Mouse (Mus musculus): ENCODE results near the gene Ngf. TPM values are rescaled to one million over a fixed set of nuclear protein-coding genes. Genes with fewer than 3 reads are reported as not detected.

Ngf gene
- polyA plus RNA-seq, 1 experiment from 2014 or later, result 6.7 TPM

DNA sequence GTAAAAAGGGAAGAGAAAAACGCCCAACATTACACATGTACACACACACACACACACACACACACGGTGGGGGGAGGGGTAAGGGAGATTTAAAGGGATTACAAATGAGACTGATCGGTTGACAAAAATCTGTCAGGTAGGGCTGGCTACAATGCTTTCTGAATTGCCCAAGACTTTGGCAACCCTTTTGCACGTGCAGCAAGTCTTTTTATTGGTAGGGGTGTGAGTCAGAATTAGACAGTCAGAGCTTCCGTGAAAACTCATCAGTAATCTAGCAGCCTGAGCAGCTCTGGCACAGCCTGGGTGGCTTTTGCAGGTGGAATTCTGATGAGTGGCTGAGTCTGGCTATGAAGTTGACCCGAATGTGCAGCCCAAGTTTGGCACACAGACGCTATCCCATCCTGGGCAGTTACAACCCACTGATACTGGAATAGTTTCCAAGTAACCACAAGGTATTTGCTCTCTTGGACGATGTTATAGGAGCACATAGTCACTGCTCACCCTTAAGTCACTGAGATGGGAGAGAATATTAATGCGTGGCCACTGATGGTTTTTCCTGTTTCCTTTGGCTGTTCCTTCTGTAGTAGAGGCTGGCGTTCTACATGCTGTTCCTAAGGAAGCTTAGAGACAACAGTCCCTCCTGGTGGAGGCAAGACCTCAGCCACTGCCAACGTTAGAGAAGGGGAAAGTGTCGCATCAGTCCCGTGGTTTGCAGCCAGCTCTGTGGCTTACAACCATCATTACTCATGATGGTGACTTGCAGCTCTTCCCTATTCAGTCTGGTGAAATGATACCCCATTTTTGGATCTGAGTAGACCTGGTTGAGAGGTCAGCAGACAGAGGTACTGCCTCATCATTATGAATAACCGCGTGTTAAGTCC is 4.8 kb downstream of the Ngf start:
- H3K27me3 ChIP-seq, result peaks cover 10% of the 10 kb centered on the region
- WGBS, result 78% methylated on average over 15 of the region's 15 CpGs
- H3K9ac ChIP-seq, result no peak overlapping the region
- H3K4me1 ChIP-seq, result peaks cover 23% of the 10 kb centered on the region
- ATAC-seq (ENCODE audit: insufficient number of reproducible peaks, insufficient read depth, low FRiP score, low TSS enrichment), result no peak
- no peaks in the 10 kb centered on the region for H3K9me3 ChIP-seq
- no peaks in the 10 kb centered on the region for H3K36me3 ChIP-seq
- no peak overlapping the region for H3K27ac ChIP-seq
- no peak overlapping the region for H3K4me3 ChIP-seq
- H3K4me2 ChIP-seq (replicated peaks), result no peak overlapping the region

DNA sequence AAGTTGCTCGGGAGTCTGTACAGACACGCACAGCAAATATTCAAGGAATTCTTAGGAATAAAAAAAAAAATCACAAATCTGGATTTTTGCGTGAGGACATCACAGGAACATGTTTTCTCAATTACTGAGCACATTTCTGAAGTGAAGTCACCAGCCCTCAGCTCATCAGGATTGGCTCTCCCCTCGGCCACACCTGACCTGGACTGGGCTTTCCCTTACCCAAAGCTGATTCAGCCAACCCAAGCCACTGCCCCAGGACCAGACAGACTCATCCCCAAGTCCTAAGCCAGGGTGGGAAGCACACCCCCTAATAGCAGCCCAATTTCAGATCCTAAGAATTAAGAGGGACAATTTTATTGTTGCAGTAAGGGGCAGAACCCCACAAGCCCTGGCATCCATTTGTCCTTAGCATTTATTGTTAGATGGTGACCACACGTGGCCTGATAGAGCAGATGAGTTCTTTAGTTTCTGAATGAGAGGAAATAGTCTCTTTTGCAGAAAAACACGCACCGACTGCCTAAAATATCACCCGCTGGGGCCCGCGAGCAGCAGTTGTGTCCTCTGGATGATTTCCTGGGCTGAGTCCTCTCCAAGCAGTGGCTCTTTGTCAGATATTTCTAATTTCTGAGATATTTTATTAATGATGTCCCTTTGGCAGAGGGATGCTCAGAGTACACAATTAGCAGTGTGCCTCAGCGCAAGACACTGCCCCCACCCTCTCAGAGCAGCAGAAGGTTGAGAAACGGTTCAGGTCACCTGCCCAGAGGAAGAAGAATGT is 8.4 kb downstream of the Ngf start:
- H3K9ac ChIP-seq, result no peak overlapping the region
- H3K27me3 ChIP-seq, result no peaks in the 10 kb centered on the region
- H3K36me3 ChIP-seq, result no peaks in the 10 kb centered on the region
- peaks cover 6% of the 10 kb centered on the region; the same call in 1 of the 2 replicates for H3K4me1 ChIP-seq
- H3K9me3 ChIP-seq, result no peaks in the 10 kb centered on the region
- WGBS, result 69% methylated on average over 12 of the region's 12 CpGs
- 0 out of 2 replicates have a peak overlapping the region, but pooled peaks have one; percentile 23 for H3K27ac ChIP-seq
- ATAC-seq (ENCODE audit: insufficient number of reproducible peaks, insufficient read depth, low FRiP score, low TSS enrichment), result no peak
- H3K4me3 ChIP-seq, result no peak overlapping the region
- no peak overlapping the region for H3K4me2 ChIP-seq (replicated peaks)

DNA sequence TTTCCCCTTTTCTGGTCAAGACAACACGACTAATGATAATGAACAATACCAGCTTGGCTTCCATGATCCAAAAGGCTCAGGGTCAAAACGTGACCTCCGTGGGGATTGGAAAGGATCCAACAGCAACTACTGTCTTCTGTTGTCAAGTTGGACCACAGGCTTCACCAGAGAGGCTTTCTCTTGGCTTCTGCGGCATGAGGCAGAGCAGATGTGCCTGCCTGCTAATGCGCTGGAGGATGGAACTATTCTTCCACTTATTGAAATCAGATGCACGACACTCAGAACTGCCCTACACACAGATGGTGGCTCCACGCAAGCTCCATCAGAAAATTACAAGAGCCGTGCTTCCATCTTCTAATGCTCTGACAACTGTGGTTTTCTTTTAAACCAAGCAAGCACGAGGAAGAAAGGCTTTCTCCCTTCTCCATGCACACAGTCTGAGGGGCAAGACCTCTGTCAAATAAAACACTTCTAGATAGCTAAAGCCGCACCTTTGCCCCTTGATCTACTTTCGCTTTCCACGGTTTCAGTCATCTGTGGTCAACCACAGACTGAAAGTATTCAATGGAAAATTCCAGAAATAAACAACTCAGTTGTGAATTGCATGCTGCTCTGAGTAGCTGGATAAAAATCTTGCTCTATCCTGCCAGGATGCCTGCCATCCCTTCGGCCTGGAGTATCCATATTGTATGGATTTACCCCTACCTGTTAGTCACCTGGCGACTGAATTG is 20.8 kb downstream of the Ngf start:
- H3K4me2 ChIP-seq (replicated peaks), result no peak overlapping the region
- no peak overlapping the region for H3K4me3 ChIP-seq
- H3K27ac ChIP-seq, result peak overlapping the region; percentile 57; the same call in 1 of the 2 replicates
- WGBS, result 55% methylated on average over 14 of the region's 14 CpGs
- H3K4me1 ChIP-seq, result peaks cover 15% of the 10 kb centered on the region; the same call in 1 of the 2 replicates
- H3K36me3 ChIP-seq, result no peaks in the 10 kb centered on the region
- ATAC-seq (ENCODE audit: insufficient number of reproducible peaks, insufficient read depth, low FRiP score, low TSS enrichment), result no peak
- H3K9me3 ChIP-seq, result no peaks in the 10 kb centered on the region
- H3K9ac ChIP-seq, result no peak overlapping the region
- no peaks in the 10 kb centered on the region for H3K27me3 ChIP-seq

DNA sequence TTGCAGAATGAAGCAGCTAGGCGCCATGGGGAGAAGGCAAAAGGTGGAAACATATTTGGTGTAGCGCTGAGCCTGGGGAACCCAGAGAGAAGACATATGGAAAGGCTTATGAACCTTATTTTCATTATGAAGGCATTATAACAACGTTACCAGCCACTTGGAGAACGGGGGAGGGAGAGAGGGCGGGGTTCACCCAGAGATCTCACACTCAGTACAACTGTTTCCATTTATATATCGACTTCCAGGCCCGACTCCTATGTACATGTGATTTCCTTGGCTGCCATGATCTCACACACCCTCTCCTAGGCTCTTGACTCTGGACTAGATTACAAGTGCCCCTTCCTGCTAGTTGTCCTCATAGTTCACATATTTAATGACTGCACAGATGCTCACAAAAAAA is 28.4 kb downstream of the Ngf start:
- ATAC-seq (ENCODE audit: insufficient number of reproducible peaks, insufficient read depth, low FRiP score, low TSS enrichment), result no peak
- 0 out of 2 replicates have a peak overlapping the region, but pooled peaks have one; percentile 60 for H3K27ac ChIP-seq

DNA sequence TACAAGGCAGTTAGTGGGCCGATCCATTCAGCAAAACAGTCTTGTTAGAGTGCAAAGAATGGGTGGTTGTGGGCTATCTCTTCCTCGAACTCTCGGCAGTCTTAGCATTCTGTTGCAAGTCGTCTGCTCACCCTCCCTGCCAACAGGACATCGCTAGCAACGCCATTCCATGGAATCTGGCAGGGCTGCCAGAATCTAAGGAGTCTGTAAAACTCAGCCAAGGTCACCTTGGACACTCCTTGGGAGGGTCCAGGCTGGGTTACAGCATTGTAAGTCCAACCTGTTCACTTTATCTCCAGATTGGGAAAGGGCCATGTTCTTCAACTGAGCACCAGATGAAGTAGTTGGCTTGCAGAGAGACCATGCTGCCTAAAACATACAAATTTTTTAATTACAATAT is 29.2 kb downstream of the Ngf start:
- Histone ChIP-seq H3K9me3 (no peaks in the 10 kb centered on the region), H3K27ac (no peak overlapping the region), H3K4me3 (no peak overlapping the region), H3K4me1 (no peaks in the 10 kb centered on the region; the same call in 1 of the 2 replicates), H3K36me3 (no peaks in the 10 kb centered on the region), H3K9ac (no peak overlapping the region), H3K27me3 (no peaks in the 10 kb centered on the region), H3K4me2 (replicated peaks) (no peak overlapping the region)
- no peak for ATAC-seq (ENCODE audit: insufficient number of reproducible peaks, insufficient read depth, low FRiP score, low TSS enrichment)
- 89% methylated on average over 6 of the region's 6 CpGs for WGBS

More for the DNA sequence above, 28.4 kb downstream of the Ngf start:
- 42% methylated on average over 7 of the region's 7 CpGs for WGBS
- Histone ChIP-seq H3K9ac (no peak overlapping the region), H3K36me3 (no peaks in the 10 kb centered on the region), H3K9me3 (no peaks in the 10 kb centered on the region), H3K4me3 (no peak overlapping the region), H3K4me1 (peaks cover 3% of the 10 kb centered on the region; the same call in 1 of the 2 replicates), H3K27me3 (no peaks in the 10 kb centered on the region), H3K4me2 (replicated peaks) (no peak overlapping the region)

DNA sequence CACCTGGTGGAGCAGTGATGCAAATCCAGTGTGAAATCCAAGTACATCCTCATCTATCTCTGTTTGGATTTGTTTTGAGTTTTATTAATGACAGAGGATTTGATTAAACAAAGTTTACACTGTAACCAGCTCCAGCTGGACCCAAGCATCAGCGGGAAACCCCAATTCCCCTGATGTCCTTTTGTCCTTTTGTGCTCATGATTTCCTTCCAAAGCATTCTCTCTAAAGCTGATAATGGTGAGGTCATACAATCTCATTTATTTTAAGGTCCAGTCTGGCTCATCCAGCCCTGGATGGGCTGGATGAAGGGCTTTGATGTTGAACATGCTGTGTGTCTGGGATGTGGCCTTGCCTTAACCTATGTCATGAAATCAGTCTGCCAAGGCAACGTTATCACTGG is 30.3 kb downstream of the Ngf start:
- no peak overlapping the region for H3K9ac ChIP-seq
- H3K4me1 ChIP-seq, result peaks cover under 1% of the 10 kb centered on the region; the same call in 1 of the 2 replicates
- no peak overlapping the region for H3K27ac ChIP-seq
- no peak overlapping the region for H3K4me2 ChIP-seq (replicated peaks)
- no peaks in the 10 kb centered on the region for H3K9me3 ChIP-seq
- no peaks in the 10 kb centered on the region for H3K36me3 ChIP-seq
- WGBS, result 86% methylated on average over 2 of the region's 2 CpGs
- no peak overlapping the region for H3K4me3 ChIP-seq
- no peak for ATAC-seq (ENCODE audit: insufficient number of reproducible peaks, insufficient read depth, low FRiP score, low TSS enrichment)
- no peaks in the 10 kb centered on the region for H3K27me3 ChIP-seq

DNA sequence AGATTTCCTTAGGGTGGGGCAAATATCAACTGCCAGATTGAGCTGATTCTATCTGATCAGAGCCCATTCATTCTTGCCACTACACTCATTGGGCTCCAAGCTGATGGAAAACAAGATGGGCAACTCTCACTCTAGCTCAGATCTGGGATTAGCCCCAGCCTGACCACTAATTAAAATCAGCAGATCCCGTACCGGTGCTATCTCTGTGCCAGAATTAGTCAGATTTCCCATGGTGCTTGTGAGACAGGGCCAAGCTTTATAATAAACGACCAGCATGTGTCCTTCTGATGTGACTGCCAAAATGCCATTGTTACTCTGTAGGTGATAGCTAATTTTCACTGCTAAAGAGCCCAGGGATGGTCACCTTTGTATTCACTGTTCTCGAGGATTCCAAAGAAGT is 31.5 kb downstream of the Ngf start:
- Histone ChIP-seq H3K27me3 (no peaks in the 10 kb centered on the region), H3K9me3 (no peaks in the 10 kb centered on the region), H3K4me2 (replicated peaks) (no peak overlapping the region), H3K27ac (no peak overlapping the region), H3K36me3 (no peaks in the 10 kb centered on the region), H3K4me1 (peaks cover 12% of the 10 kb centered on the region; the same call in 1 of the 2 replicates), H3K4me3 (no peak overlapping the region), H3K9ac (no peak overlapping the region)
- ATAC-seq (ENCODE audit: insufficient number of reproducible peaks, insufficient read depth, low FRiP score, low TSS enrichment), result no peak
- 76% methylated on average over 4 of the region's 4 CpGs for WGBS

DNA sequence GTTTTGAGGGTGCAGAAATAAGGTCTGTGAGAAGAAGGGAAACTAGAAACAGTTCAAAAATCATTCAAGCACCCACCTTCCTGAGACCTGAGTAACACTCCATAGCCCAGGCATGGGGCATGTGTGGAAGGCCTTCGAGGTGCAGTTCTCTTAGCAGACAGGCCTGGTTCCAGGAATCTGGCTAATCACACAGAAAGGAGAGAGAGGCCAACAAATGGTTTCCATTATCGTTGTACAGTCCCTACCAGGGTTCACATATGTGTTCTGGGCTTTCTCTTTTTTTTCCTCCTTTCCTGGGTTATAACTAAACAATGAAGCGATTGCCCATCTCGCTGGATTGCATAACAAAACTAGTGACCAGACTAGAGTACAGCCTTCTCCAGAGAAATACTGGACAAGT is 35.4 kb downstream of the Ngf start:
- Histone ChIP-seq H3K36me3 (no peaks in the 10 kb centered on the region), H3K9ac (no peak overlapping the region), H3K27ac (no peak overlapping the region; the same call in 1 of the 2 replicates), H3K4me2 (replicated peaks) (no peak overlapping the region), H3K4me1 (peaks cover 31% of the 10 kb centered on the region), H3K27me3 (no peaks in the 10 kb centered on the region), H3K9me3 (no peaks in the 10 kb centered on the region), H3K4me3 (no peak overlapping the region)
- no peak for ATAC-seq (ENCODE audit: insufficient number of reproducible peaks, insufficient read depth, low FRiP score, low TSS enrichment)
- 41% methylated on average over 4 of the region's 4 CpGs for WGBS

DNA sequence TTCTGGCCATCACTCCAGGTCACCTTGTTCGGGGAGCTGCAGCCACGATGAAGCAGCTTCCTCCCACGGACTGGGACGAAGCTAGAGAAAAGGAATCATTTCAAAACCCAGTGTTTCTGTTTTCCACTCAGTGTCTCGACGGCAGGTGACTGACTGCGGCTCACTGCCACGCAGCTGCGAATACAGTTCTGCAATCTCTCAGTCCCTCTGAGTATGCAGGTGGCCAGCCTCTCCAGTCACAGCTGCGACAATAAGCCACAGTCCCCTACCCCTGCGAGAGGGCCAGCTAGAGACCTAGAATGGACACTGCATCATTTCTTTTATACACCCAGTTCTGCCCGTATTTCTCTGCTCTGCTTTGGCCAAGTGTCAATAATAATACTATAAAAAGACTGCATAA is 36.3 kb downstream of the Ngf start:
- Histone ChIP-seq H3K9ac (no peak overlapping the region), H3K4me2 (replicated peaks) (no peak overlapping the region), H3K27me3 (no peaks in the 10 kb centered on the region), H3K4me1 (peaks cover 31% of the 10 kb centered on the region), H3K4me3 (no peak overlapping the region), H3K36me3 (no peaks in the 10 kb centered on the region), H3K27ac (no peak overlapping the region), H3K9me3 (no peaks in the 10 kb centered on the region)
- no peak for ATAC-seq (ENCODE audit: insufficient number of reproducible peaks, insufficient read depth, low FRiP score, low TSS enrichment)
- WGBS, result 65% methylated on average over 12 of the region's 12 CpGs

DNA sequence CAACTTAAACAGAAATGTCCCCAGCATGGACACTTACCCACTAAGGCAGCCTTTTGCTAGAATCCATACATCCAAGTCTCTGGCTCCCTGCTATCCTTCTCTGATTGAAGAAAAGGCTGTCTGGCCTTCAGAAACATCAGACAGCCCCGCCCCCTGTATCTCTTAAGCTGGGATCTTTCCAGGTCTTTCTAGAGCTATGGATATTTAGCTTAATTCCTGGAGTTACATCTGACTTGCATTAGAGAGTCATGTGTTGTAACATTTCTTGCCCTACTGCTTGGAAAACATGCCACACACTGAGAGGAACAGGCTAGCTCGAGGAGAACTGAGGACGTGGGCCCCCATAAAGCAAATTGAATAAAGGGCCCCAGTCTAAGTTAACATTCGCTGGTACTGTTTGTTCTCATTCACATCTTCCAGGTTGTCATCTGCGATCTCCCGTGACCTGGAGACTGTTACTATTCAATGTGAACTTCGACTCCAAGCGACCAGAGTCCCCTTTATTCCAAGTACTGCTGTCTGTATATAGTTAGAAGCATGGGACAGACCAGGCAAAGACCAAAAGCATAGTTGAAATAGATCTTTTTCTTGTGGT is 38.0 kb downstream of the Ngf start:
- H3K27me3 ChIP-seq, result no peaks in the 10 kb centered on the region
- ATAC-seq (ENCODE audit: insufficient number of reproducible peaks, insufficient read depth, low FRiP score, low TSS enrichment), result no peak
- 56% methylated on average over 8 of the region's 8 CpGs for WGBS
- no peak overlapping the region for H3K4me3 ChIP-seq
- no peak overlapping the region for H3K9ac ChIP-seq
- no peaks in the 10 kb centered on the region for H3K9me3 ChIP-seq
- H3K27ac ChIP-seq, result peak overlapping the region; percentile 74
- peaks cover 31% of the 10 kb centered on the region for H3K4me1 ChIP-seq
- no peaks in the 10 kb centered on the region for H3K36me3 ChIP-seq
- H3K4me2 ChIP-seq (replicated peaks), result no peak overlapping the region

DNA sequence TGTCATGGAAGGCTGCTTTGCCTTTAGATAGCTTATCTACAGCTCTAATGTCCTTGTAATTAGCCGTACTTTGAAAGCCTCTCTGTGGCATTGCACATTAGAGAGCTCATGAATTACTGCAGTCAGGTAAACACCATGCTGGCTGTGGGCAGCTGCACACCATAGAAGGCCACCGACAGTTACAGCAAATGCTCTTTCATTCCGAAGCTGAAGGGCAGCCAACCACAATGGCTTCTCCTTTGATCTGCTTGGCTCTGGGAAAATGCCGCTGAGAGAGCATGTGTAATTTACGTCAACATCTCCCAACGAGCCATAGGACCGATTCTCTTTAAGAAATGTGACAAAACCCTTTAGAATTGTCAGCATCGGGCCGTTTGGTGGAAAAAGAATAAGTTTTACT is 38.7 kb downstream of the Ngf start:
- no peaks in the 10 kb centered on the region for H3K36me3 ChIP-seq
- no peak overlapping the region for H3K4me3 ChIP-seq
- no peak for ATAC-seq (ENCODE audit: insufficient number of reproducible peaks, insufficient read depth, low FRiP score, low TSS enrichment)
- WGBS, result 59% methylated on average over 9 of the region's 9 CpGs
- H3K27me3 ChIP-seq, result no peaks in the 10 kb centered on the region
- H3K4me2 ChIP-seq (replicated peaks), result no peak overlapping the region
- no peak overlapping the region for H3K9ac ChIP-seq
- peaks cover 31% of the 10 kb centered on the region for H3K4me1 ChIP-seq
- no peaks in the 10 kb centered on the region for H3K9me3 ChIP-seq
- peak overlapping the region; percentile 74 for H3K27ac ChIP-seq
